Mouse (Mus musculus): ENCODE data around the gene Npm1. TPM values are rescaled to one million over a fixed set of nuclear protein-coding genes. Genes with fewer than 3 reads are reported as not detected.

The Npm1 gene
- polyA plus RNA-seq, 1 experiment from 2014 or later = 1,176 TPM

DNA sequence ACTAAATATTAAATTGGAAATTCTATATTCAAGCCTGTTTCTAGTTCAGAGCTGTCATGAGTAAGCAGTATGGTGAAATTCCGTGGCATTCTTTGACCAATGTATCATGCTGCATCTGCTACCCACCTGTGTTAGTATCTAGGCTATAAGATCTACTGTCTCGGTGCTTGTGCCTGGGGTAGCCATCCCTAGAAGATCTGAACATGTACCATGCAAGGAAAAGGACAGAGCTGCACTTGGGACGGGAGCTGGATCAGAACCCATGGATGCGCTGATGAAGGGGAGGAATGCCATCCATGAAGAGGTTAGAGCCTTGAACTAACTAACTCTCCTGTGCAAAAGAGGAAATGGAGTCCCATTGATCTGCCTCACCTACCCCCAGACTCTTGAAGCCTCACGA is 24.3 kb downstream of the Npm1 start:
- H3K36me3 ChIP-seq = peaks cover 17% of the 10 kb centered on the region
- ATAC-seq (ENCODE audit: low FRiP score, low read depth) = no peak
- 92% methylated on average over 5 of the region's 5 CpGs for WGBS

DNA sequence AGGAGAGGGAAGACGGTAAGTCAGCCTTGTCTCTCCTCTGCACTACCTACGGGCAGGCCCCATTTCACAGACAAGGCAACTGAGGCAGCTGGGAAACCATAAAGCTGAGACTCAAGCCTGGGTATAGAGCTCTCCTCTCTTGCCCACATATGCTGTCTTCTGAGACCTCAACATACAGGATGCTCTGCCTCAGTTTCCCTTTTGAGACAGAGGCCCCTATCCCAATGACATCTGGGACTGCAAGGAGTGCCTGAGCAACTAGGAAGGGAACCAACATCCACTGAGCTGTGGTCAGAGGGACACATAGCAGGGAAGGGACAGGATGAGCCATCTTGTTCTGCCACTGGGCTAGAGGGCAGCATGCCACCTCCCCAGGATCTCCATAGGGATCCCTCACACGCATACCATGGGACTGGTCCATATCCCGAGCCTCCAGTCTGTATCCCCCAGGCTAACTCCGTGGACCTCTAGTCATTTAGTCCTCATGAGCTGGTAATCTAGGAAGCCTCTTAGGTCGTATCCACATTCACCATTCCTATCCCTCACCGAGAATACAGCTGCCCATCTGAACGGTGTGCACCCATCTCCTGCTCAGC is 28.5 kb downstream of the Npm1 start:
- WGBS = 84% methylated on average over 8 of the region's 8 CpGs
- H3K4me1 ChIP-seq = no peaks in the 10 kb centered on the region
- no peak for ATAC-seq (ENCODE audit: low FRiP score, low read depth)
- peaks cover 30% of the 10 kb centered on the region for H3K36me3 ChIP-seq
- H3K4me3 ChIP-seq = no peak overlapping the region
- H3K27me3 ChIP-seq = 0 out of 2 replicates have a peak, but pooled peaks cover 4% of the 10 kb centered on the region
- H3K4me2 ChIP-seq (replicated peaks) = no peak overlapping the region
- no peak overlapping the region for H3K27ac ChIP-seq
- no peak overlapping the region for H3K9ac ChIP-seq
- H3K9me3 ChIP-seq = no peaks in the 10 kb centered on the region

More for the DNA sequence above, 24.3 kb downstream of the Npm1 start:
- no peak overlapping the region for H3K4me3 ChIP-seq
- no peak overlapping the region for H3K4me2 ChIP-seq (replicated peaks)
- H3K27ac ChIP-seq = no peak overlapping the region
- H3K4me1 ChIP-seq = peaks cover 15% of the 10 kb centered on the region
- no peak overlapping the region for H3K9ac ChIP-seq
- H3K27me3 ChIP-seq = peaks cover 17% of the 10 kb centered on the region
- no peaks in the 10 kb centered on the region for H3K9me3 ChIP-seq

DNA sequence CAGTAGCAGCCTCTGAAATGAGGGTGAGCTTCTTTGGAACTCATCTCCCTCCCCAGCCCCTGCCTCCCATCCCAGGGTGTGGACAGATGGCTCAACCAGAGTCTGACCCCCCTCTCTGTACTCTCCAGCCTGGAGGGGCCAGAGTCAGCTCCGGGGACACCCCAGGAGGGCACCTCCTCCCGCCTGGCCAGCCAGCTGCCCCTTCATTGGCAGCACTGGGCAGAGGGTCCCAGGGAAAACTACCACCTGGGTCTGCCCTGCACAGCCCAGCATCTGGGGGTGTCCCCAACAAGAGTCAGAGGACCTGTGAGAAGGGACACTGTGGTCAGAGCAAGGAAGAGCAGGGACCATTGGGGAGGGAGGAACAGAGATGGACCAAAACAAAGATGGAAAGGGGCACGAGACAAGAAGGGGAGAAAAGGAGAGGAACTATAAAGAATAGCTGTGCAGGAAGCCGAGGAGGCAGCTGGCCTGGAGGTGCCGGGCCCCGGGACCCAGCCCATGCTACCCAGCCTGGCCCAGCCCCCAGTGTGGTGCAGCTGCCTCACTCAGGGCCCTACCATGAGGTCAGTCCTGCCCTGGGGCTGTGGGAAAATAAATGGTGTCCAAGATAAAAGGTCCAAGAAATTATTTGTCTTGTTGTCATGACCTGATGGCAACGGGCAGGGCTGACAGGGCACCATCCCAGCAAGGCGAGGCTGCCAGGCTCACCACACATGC is 30.2 kb downstream of the Npm1 start:
- 68% methylated on average over 8 of the region's 8 CpGs for WGBS
- Histone ChIP-seq H3K27ac (no peak overlapping the region), H3K9ac (no peak overlapping the region), H3K4me2 (replicated peaks) (no peak overlapping the region), H3K36me3 (peaks cover 40% of the 10 kb centered on the region), H3K9me3 (no peaks in the 10 kb centered on the region), H3K4me3 (no peak overlapping the region), H3K27me3 (0 out of 2 replicates have a peak, but pooled peaks cover 4% of the 10 kb centered on the region), H3K4me1 (no peaks in the 10 kb centered on the region)
- ATAC-seq (ENCODE audit: low FRiP score, low read depth) = no peak

DNA sequence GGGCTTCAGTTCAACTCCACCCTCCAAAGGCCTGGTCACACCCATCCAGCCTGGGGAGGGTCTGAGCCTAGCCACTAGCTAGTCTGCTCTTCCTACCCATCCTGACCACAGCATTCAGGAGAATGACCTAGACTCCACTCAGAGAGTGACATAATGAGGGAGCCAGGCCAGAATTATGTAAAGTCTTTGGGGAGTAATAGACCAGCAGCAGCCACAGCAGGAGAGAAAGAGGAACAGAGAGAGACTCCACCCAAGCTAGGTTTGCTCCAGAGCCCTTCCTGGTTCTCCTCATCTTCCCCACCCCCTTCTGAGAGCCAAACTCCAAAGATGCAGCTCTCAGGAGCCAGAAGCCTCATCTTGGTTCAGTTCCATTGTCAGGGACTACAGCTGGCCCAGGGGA is 35.9 kb downstream of the Npm1 start:
- H3K27ac ChIP-seq = no peak overlapping the region; the same call in 1 of the 2 replicates
- ATAC-seq (ENCODE audit: low FRiP score, low read depth) = no peak
- no peaks in the 10 kb centered on the region for H3K9me3 ChIP-seq

DNA sequence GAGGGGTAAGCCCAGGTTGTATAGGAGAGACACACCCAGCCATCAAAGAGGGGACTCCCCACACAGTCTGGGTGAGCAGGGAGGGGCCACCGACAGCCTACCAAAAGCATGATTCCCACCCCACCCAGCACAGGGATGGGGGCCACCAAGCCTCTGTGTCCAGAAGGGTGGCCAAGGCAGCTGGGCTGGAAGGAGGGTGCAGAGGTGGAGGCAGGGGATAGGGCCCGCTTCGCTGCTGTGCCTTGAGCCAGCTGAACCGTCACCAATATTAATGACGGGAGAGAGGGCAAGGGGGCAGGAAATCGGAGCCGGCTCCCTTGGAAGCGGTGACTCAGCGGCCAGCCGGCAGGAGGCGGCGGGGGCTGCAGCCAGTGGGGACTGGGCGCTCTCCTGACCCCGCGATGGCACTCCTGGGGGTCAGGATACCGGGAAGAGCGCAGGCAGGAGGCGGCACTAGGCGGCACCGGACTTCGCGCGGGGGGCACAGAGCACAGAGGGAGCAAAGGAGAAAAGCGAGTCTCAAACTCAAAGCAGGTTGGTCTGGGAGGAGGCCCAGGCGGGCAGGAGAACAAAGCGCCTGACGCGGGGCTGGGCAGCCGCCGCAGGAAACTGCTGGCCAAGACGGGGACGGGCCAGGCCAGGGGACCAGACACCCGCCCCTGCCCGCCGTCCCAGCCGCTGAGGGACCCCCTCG is 40.3 kb downstream of the Npm1 start:
- H3K36me3 ChIP-seq = peaks cover 9% of the 10 kb centered on the region
- peak overlapping the region; percentile 66 for H3K4me2 ChIP-seq (replicated peaks)
- peak; percentile 22; the same call in 1 of the 2 replicates for ATAC-seq (ENCODE audit: low FRiP score, low read depth)
- peaks cover 26% of the 10 kb centered on the region; the same call in 1 of the 2 replicates for H3K27me3 ChIP-seq
- H3K27ac ChIP-seq = no peak overlapping the region
- peaks cover 52% of the 10 kb centered on the region for H3K4me1 ChIP-seq
- peak overlapping the region; percentile 62 for H3K9ac ChIP-seq
- no peaks in the 10 kb centered on the region for H3K9me3 ChIP-seq
- WGBS = 2% methylated on average over 37 of the region's 37 CpGs
- peak overlapping the region; percentile 33 for H3K4me3 ChIP-seq

More for the DNA sequence above, 35.9 kb downstream of the Npm1 start:
- Histone ChIP-seq H3K4me2 (replicated peaks) (no peak overlapping the region), H3K9ac (no peak overlapping the region), H3K4me3 (no peak overlapping the region), H3K4me1 (peaks cover 51% of the 10 kb centered on the region), H3K36me3 (peaks cover 35% of the 10 kb centered on the region), H3K27me3 (peaks cover 21% of the 10 kb centered on the region; the same call in 1 of the 2 replicates)

DNA sequence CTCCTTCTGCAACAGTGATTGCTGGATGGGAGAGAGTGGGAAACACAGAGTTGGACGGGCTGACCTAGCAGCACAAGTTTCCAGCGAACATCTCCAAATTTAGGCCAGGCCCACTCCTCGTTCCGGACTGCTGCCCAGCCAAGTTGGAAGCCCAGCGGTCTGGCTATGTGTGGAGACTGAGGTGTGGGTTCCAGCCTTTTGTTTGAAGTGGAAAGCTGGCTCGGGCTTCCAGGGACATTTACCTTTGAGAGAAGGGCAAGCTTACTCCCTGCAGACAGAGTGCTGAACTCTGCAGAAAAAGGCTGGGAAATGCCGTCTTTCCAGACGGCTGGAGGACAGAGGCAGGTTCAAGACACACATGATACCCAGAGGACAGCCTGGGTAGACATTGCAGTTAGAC is 43.5 kb downstream of the Npm1 start:
- Histone ChIP-seq H3K4me1 (peaks cover 25% of the 10 kb centered on the region), H3K9ac (no peak overlapping the region), H3K9me3 (no peaks in the 10 kb centered on the region), H3K27me3 (peaks cover 28% of the 10 kb centered on the region; the same call in 1 of the 2 replicates), H3K27ac (no peak overlapping the region), H3K36me3 (peaks cover 22% of the 10 kb centered on the region), H3K4me3 (no peak overlapping the region), H3K4me2 (replicated peaks) (no peak overlapping the region)
- WGBS = 75% methylated on average over 8 of the region's 8 CpGs
- no peak for ATAC-seq (ENCODE audit: low FRiP score, low read depth)

DNA sequence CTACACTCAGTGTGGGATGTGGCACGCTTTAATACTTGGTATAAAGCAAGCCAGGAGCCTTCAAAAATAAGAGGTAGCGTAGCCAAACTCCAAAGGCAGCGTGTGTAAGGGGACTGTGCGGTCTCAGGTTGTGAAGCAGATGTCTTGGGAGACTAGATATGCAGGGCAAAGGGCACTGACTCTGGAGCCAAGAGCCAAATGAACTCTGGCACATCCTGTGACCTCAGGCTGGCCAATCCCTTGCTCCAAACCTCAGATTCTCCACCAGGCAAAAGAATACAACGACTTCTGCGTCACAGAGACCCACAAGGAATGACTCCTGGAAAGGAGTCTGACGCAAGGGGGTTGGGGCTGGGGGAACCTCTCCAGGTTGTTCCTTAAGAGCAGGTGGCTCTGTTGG is 43.9 kb downstream of the Npm1 start:
- no peak overlapping the region for H3K9ac ChIP-seq
- no peak overlapping the region for H3K4me3 ChIP-seq
- ATAC-seq (ENCODE audit: low FRiP score, low read depth) = no peak
- H3K36me3 ChIP-seq = peaks cover 22% of the 10 kb centered on the region
- H3K27me3 ChIP-seq = peaks cover 26% of the 10 kb centered on the region; the same call in 1 of the 2 replicates
- no peaks in the 10 kb centered on the region for H3K9me3 ChIP-seq
- H3K4me1 ChIP-seq = peaks cover 24% of the 10 kb centered on the region
- H3K27ac ChIP-seq = no peak overlapping the region
- H3K4me2 ChIP-seq (replicated peaks) = no peak overlapping the region
- 82% methylated on average over 7 of the region's 7 CpGs for WGBS

DNA sequence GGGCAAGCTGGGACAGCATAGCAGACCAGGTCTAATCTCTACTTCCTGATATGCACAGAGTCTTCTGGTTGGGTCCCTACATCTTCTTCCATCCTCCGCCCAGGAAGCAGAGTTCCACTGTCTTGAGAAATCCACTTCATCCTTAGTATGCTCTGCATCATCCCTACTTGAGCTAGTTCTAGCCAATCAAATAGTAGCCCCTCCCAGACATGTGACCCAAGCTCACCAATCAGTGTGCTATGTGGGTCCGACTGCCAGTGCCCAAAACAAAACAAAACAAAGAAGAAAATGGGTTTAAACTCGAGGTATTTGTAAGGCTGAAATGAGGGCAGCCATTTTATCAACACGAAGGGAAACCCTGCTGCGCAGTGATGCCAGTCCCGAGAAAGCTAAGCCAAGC is 44.5 kb downstream of the Npm1 start:
- Histone ChIP-seq H3K4me3 (no peak overlapping the region), H3K27me3 (peaks cover 19% of the 10 kb centered on the region; the same call in 1 of the 2 replicates), H3K36me3 (peaks cover 22% of the 10 kb centered on the region), H3K9ac (no peak overlapping the region), H3K4me2 (replicated peaks) (no peak overlapping the region), H3K4me1 (peaks cover 22% of the 10 kb centered on the region), H3K9me3 (no peaks in the 10 kb centered on the region), H3K27ac (no peak overlapping the region)
- WGBS = 65% methylated on average over 6 of the region's 6 CpGs
- ATAC-seq (ENCODE audit: low FRiP score, low read depth) = no peak

DNA sequence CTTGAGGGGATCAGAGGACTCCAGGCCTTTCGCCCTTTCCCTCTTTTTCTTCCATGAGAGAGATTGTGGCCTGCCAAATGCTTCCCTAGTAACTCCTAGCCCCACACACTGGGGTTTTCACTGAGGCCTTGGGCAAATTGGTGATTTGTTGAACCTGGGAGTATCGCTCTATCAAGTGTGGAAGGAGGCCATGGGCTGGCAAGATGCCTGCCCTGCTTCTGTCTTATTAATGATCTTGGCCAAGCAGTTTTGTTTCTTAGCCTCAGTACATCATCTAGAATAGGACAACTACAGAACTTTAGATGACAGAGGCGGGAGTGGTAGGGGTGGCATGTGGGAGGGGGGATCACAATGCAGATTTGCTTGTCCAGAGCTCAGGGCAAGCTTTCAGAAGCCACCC is 47.2 kb downstream of the Npm1 start:
- H3K4me2 ChIP-seq (replicated peaks) = no peak overlapping the region
- peaks cover 19% of the 10 kb centered on the region for H3K4me1 ChIP-seq
- no peak overlapping the region for H3K27ac ChIP-seq
- H3K4me3 ChIP-seq = no peak overlapping the region
- peaks cover 22% of the 10 kb centered on the region for H3K36me3 ChIP-seq
- 87% methylated on average over 3 of the region's 3 CpGs for WGBS
- 0 out of 2 replicates have a peak, but pooled peaks cover 2% of the 10 kb centered on the region for H3K27me3 ChIP-seq
- no peaks in the 10 kb centered on the region for H3K9me3 ChIP-seq
- ATAC-seq (ENCODE audit: low FRiP score, low read depth) = no peak
- no peak overlapping the region for H3K9ac ChIP-seq

DNA sequence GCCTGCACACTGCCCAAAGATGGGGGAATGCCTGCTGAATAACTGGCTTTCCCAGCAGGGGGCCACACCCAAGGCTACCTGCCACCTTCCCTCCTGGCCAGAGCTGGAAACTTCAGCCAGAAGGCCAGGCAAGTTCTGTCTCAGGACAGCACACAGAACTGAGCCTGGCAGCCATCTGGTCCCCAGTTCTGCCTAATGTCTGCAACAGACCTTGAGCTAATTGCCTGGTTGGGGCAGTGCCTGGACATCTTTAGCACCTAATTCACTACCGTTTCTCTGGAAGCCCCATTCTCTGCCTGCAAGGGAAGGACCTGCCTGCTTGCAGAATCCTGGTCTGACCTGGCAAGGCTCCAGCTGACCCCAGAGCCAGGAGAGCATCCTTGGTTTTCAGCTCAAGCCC is 50.6 kb downstream of the Npm1 start:
- WGBS = 0% methylated on average over 1 of the region's 1 CpGs
- peaks cover 8% of the 10 kb centered on the region; the same call in 1 of the 2 replicates for H3K27me3 ChIP-seq
- no peaks in the 10 kb centered on the region for H3K9me3 ChIP-seq
- H3K4me3 ChIP-seq = no peak overlapping the region
- peaks cover 19% of the 10 kb centered on the region for H3K4me1 ChIP-seq
- no peak overlapping the region for H3K9ac ChIP-seq
- ATAC-seq (ENCODE audit: low FRiP score, low read depth) = peak; percentile 53
- H3K4me2 ChIP-seq (replicated peaks) = no peak overlapping the region
- peaks cover 11% of the 10 kb centered on the region for H3K36me3 ChIP-seq
- peak overlapping the region; percentile 33 for H3K27ac ChIP-seq

DNA sequence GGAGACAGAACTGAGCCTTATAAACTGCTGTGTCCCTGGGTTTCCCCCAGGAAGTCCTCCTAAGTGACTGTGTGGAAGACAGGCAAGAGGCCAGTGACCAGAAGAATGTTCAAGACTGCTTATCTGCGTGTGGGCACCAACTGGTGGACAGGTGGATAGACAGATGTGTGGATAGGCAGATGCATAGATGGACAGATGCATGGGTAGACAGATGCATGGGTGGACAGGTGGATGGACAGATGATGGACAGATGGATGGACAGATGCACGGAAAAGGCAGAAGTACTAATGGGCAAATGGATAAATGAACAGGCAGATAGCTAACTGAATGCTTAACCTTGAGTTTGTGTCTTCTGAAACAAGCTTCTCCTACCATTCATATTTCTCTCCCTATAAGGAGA is 52.9 kb downstream of the Npm1 start:
- ATAC-seq (ENCODE audit: low FRiP score, low read depth) = no peak

DNA sequence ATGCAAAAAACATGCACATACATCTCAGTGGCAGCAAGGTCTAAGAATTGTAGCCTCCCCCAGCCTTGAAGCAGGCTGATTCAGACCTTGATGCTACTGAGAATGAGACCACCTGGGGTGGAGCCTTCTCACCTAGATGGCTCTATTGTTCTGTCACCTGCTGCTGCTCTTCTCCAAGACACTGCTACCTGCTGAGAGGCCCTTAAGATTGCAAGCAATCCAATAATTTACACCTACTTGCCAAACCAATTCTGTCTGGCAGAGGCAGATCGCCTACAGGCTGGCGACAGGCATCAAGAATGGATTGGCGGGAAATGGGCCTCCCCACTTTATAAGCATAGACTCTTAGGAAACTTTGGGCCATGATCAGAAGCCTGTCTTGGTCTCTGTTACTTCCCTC is 55.5 kb downstream of the Npm1 start:
- H3K27me3 ChIP-seq = peaks cover 6% of the 10 kb centered on the region; the same call in 1 of the 2 replicates
- H3K9me3 ChIP-seq = no peaks in the 10 kb centered on the region
- 35% methylated on average over 3 of the region's 3 CpGs for WGBS
- H3K4me2 ChIP-seq (replicated peaks) = no peak overlapping the region
- ATAC-seq (ENCODE audit: low FRiP score, low read depth) = no peak
- peaks cover 20% of the 10 kb centered on the region for H3K4me1 ChIP-seq
- H3K9ac ChIP-seq = no peak overlapping the region
- no peaks in the 10 kb centered on the region for H3K36me3 ChIP-seq
- no peak overlapping the region for H3K4me3 ChIP-seq
- H3K27ac ChIP-seq = no peak overlapping the region

More for the DNA sequence above, 52.9 kb downstream of the Npm1 start:
- no peak overlapping the region for H3K4me3 ChIP-seq
- 70% methylated on average over 2 of the region's 2 CpGs for WGBS
- H3K9me3 ChIP-seq = no peaks in the 10 kb centered on the region
- H3K9ac ChIP-seq = no peak overlapping the region
- H3K27ac ChIP-seq = no peak overlapping the region
- H3K36me3 ChIP-seq = no peaks in the 10 kb centered on the region
- no peak overlapping the region for H3K4me2 ChIP-seq (replicated peaks)
- peaks cover 6% of the 10 kb centered on the region; the same call in 1 of the 2 replicates for H3K27me3 ChIP-seq
- peaks cover 20% of the 10 kb centered on the region for H3K4me1 ChIP-seq

Measured in limb, embryonic 13.5 days (tissue).